ENCODE assay signal across 8 mouse cellular contexts in genomic region chr7:101108653-101109005, GRCm38 (mm10). TPM values are rescaled to one million over a fixed set of nuclear protein-coding genes. Genes with fewer than 3 reads are reported as not detected.
A peak's percentile ranks its signal among the peaks of the same experiment; 100 is the strongest.
DNase-seq lines count a peak whose midpoint lies in the region; ATAC-seq lines count a peak whose summit lies in the region.

No protein-coding gene starts in this region.

- H3K4me3 ChIP-seq in heart, embryonic 10.5 days: peak overlapping the region; percentile 86
- H3K4me3 ChIP-seq in heart, embryonic 15.5 days: peak overlapping the region; percentile 97
- H3K4me3 ChIP-seq in liver, embryonic 16.5 days (ENCODE audit: low read depth, low read length): peak overlapping the region; percentile 73
- H3K4me3 ChIP-seq in stomach, embryonic 14.5 days (ENCODE audit: low read depth, low read length): peak overlapping the region; percentile 94

- ATAC-seq in CD4-positive, CD25-positive, alpha-beta regulatory T cell, adult 4 months: peak; percentile 32
- ATAC-seq in heart, embryonic 15.5 days (replicated peaks; ENCODE audit: insufficient number of reproducible peaks, insufficient read depth, low FRiP score, low read depth): peak; percentile 88
- peak; percentile 74; the same call in 1 of the 2 replicates for ATAC-seq in liver, embryonic 16.5 days (ENCODE audit: low read depth)
- no peak for ATAC-seq in stomach, embryonic 14.5 days (ENCODE audit: insufficient number of reproducible peaks, insufficient read depth, low FRiP score, low read depth)

- under 1% methylated on average over 13 of the region's 35 CpGs for WGBS in heart, embryonic 10.5 days
- WGBS in heart, embryonic 15.5 days: 0% methylated on average over 13 of the region's 35 CpGs
- WGBS in liver, embryonic 16.5 days (ENCODE audit: insufficient replicate concordance): 2% methylated on average over 12 of the region's 35 CpGs
- 0% methylated on average over 13 of the region's 35 CpGs for WGBS in stomach, embryonic 14.5 days

- 0 out of 2 replicates have a peak, but pooled peaks cover 3% of the 10 kb centered on the region for H3K27me3 ChIP-seq in heart, embryonic 10.5 days (ENCODE audit: insufficient read depth, poor library complexity, severe bottlenecking)
- no peaks in the 10 kb centered on the region for H3K27me3 ChIP-seq in heart, embryonic 15.5 days
- no peaks in the 10 kb centered on the region for H3K27me3 ChIP-seq in liver, embryonic 16.5 days (ENCODE audit: control insufficient read depth, insufficient read depth, low read depth, low read length)
- H3K27me3 ChIP-seq in stomach, embryonic 14.5 days (ENCODE audit: control insufficient read depth, insufficient read depth, low read length): no peaks in the 10 kb centered on the region

- peaks cover 30% of the 10 kb centered on the region for H3K4me1 ChIP-seq in heart, embryonic 10.5 days
- H3K4me1 ChIP-seq in heart, embryonic 15.5 days (replicated peaks): peaks cover 18% of the 10 kb centered on the region
- H3K4me1 ChIP-seq in liver, embryonic 16.5 days (ENCODE audit: control insufficient read depth, low read depth, low read length): peaks cover 21% of the 10 kb centered on the region
- H3K4me1 ChIP-seq in stomach, embryonic 14.5 days (ENCODE audit: control insufficient read depth, insufficient read depth, low read length): peaks cover 16% of the 10 kb centered on the region

- peak; percentile 92 for DNase-seq in heart, embryonic 10.5 days (ENCODE audit: low spot score)
- no peak for DNase-seq in heart, adult 11 months
- DNase-seq in c-Kit-positive CD71-positive TER-119-positive erythroid progenitor cells, embryonic 14.5 days (ENCODE audit: low spot score): peak; percentile 47
- no peak for DNase-seq in thymus, postnatal 14 days

- peaks cover 23% of the 10 kb centered on the region for H3K36me3 ChIP-seq in heart, embryonic 10.5 days
- peaks cover 10% of the 10 kb centered on the region for H3K36me3 ChIP-seq in heart, embryonic 15.5 days
- peaks cover 3% of the 10 kb centered on the region for H3K36me3 ChIP-seq in liver, embryonic 16.5 days (ENCODE audit: control insufficient read depth, insufficient read depth)
- H3K36me3 ChIP-seq in stomach, embryonic 14.5 days (ENCODE audit: control insufficient read depth, insufficient read depth, low read length): peaks cover 3% of the 10 kb centered on the region; the same call in 1 of the 2 replicates

- peak overlapping the region; percentile 96 for H3K27ac ChIP-seq in heart, embryonic 10.5 days
- peak overlapping the region; percentile 99 for H3K27ac ChIP-seq in heart, embryonic 15.5 days
- H3K27ac ChIP-seq in liver, embryonic 16.5 days (ENCODE audit: low read length): peak overlapping the region; percentile 77
- peak overlapping the region; percentile 99 for H3K27ac ChIP-seq in stomach, embryonic 14.5 days (ENCODE audit: low read length)

- no peaks in the 10 kb centered on the region for H3K9me3 ChIP-seq in heart, embryonic 10.5 days
- no peaks in the 10 kb centered on the region for H3K9me3 ChIP-seq in heart, embryonic 15.5 days (replicated peaks)
- H3K9me3 ChIP-seq in liver, embryonic 16.5 days (replicated peaks; ENCODE audit: control insufficient read depth, low read length): no peaks in the 10 kb centered on the region
- no peaks in the 10 kb centered on the region for H3K9me3 ChIP-seq in stomach, embryonic 14.5 days (ENCODE audit: control insufficient read depth, low read depth, low read length)

- H3K4me2 ChIP-seq in heart, embryonic 15.5 days: peak overlapping the region; percentile 86
- peak overlapping the region; percentile 72 for H3K4me2 ChIP-seq in liver, embryonic 16.5 days (ENCODE audit: low read depth, low read length)
- peak overlapping the region; percentile 90 for H3K4me2 ChIP-seq in stomach, embryonic 14.5 days (replicated peaks; ENCODE audit: low read depth, low read length)

- peak overlapping the region; percentile 88 for H3K9ac ChIP-seq in heart, embryonic 15.5 days
- peak overlapping the region; percentile 70 for H3K9ac ChIP-seq in liver, embryonic 16.5 days (ENCODE audit: low read depth, low read length)
- peak overlapping the region; percentile 87 for H3K9ac ChIP-seq in stomach, embryonic 14.5 days (replicated peaks; ENCODE audit: low read depth, low read length)

RNA-seq across cellular contexts. Expression of gene Fchsd2, which starts 16.0 kb away (rescaled TPM):
- polyA plus RNA-seq in heart, embryonic 10.5 days (2016; fragmentation: Nextera tagmentation; extraction: Ambion mirVana): 14.2 and 17.3 TPM in 2 replicates
- 10 to 100 TPM; 38.9 to 44.1 TPM for polyA plus RNA-seq in CD4-positive, CD25-positive, alpha-beta regulatory T cell, adult 4 months (2017; shearing (Covaris generic))
- 14.8 and 15.8 TPM in 2 replicates for polyA plus RNA-seq in heart, embryonic 15.5 days (2015; fragmentation: Nextera tagmentation; extraction: Ambion mirVana)
- polyA plus RNA-seq in liver, embryonic 16.5 days (2015; fragmentation: Nextera tagmentation; extraction: Ambion mirVana): 4.9 and 5.9 TPM in 2 replicates
- polyA plus RNA-seq in stomach, embryonic 14.5 days (2014; fragmentation: Nextera tagmentation; extraction: Ambion mirVana): 33.1 and 33.7 TPM in 2 replicates

Comparison
In these comparisons a context has a peak if more than half of its experiments do, and no peak if none do; other contexts are left out.
1. DNase-seq: peak in heart, embryonic 10.5 days (single experiment) and c-Kit-positive CD71-positive TER-119-positive erythroid progenitor cells, embryonic 14.5 days (single experiment); none in heart, adult 11 months (single experiment) and thymus, postnatal 14 days (single experiment).
2. Peak in every context shown above with its lines, with median percentiles within 50 percentile points of each other: H3K27ac ChIP-seq, H3K4me3 ChIP-seq, H3K4me2 ChIP-seq and H3K9ac ChIP-seq.